Mouse (Mus musculus): Measurements from ENCODE around the gene Hand1. TPM values are rescaled to one million over a fixed set of nuclear protein-coding genes. Genes with fewer than 3 reads are reported as not detected.

Gene Hand1
- polyA plus RNA-seq, 1 experiment from 2014 or later: 0.67 TPM

GRCm38 (mm10) chr11:57787913-57788312, 44.7 kb downstream of the Hand1 start:
- no peaks in the 10 kb centered on the region for H3K4me1 ChIP-seq (ENCODE audit: control insufficient read depth, insufficient read depth, low read length)
- H3K9me3 ChIP-seq (ENCODE audit: control insufficient read depth, low read depth, low read length): no peaks in the 10 kb centered on the region
- H3K4me2 ChIP-seq (replicated peaks; ENCODE audit: low read depth, low read length): no peak overlapping the region
- no peak overlapping the region for H3K4me3 ChIP-seq (ENCODE audit: low read depth, low read length)
- WGBS: 47% methylated on average over 3 of the region's 3 CpGs
- H3K27me3 ChIP-seq (ENCODE audit: control insufficient read depth, insufficient read depth, low read length): no peaks in the 10 kb centered on the region
- no peaks in the 10 kb centered on the region; the same call in 1 of the 2 replicates for H3K36me3 ChIP-seq (ENCODE audit: control insufficient read depth, insufficient read depth, low read length)
- no peak overlapping the region for H3K27ac ChIP-seq (ENCODE audit: low read length)
- H3K9ac ChIP-seq (replicated peaks; ENCODE audit: low read depth, low read length): no peak overlapping the region
- ATAC-seq (ENCODE audit: insufficient number of reproducible peaks, insufficient read depth, low FRiP score, low read depth): no peak

- WGBS: 46% methylated on average over 18 of the region's 18 CpGs
- H3K4me2 ChIP-seq (replicated peaks; ENCODE audit: low read depth, low read length): no peak overlapping the region
- H3K4me1 ChIP-seq (ENCODE audit: control insufficient read depth, insufficient read depth, low read length): no peaks in the 10 kb centered on the region
- H3K9me3 ChIP-seq (ENCODE audit: control insufficient read depth, low read depth, low read length): no peaks in the 10 kb centered on the region
- H3K27ac ChIP-seq (ENCODE audit: low read length): no peak overlapping the region
- no peak for ATAC-seq (ENCODE audit: insufficient number of reproducible peaks, insufficient read depth, low FRiP score, low read depth)
- H3K9ac ChIP-seq (replicated peaks; ENCODE audit: low read depth, low read length): no peak overlapping the region
- H3K27me3 ChIP-seq (ENCODE audit: control insufficient read depth, insufficient read depth, low read length): no peaks in the 10 kb centered on the region
- no peaks in the 10 kb centered on the region; the same call in 1 of the 2 replicates for H3K36me3 ChIP-seq (ENCODE audit: control insufficient read depth, insufficient read depth, low read length)
- H3K4me3 ChIP-seq (ENCODE audit: low read depth, low read length): no peak overlapping the region
Measured at GRCm38 (mm10) chr11:57786616-57787418, 45.8 kb downstream of the Hand1 start.

GRCm38 (mm10) chr11:57779824-57780223, 52.8 kb downstream of the Hand1 start:
- no peaks in the 10 kb centered on the region for H3K27me3 ChIP-seq (ENCODE audit: control insufficient read depth, insufficient read depth, low read length)
- no peak overlapping the region for H3K9ac ChIP-seq (replicated peaks; ENCODE audit: low read depth, low read length)
- 75% methylated on average over 14 of the region's 14 CpGs for WGBS
- H3K9me3 ChIP-seq (ENCODE audit: control insufficient read depth, low read depth, low read length): no peaks in the 10 kb centered on the region
- no peak overlapping the region for H3K4me2 ChIP-seq (replicated peaks; ENCODE audit: low read depth, low read length)
- H3K36me3 ChIP-seq (ENCODE audit: control insufficient read depth, insufficient read depth, low read length): no peaks in the 10 kb centered on the region; the same call in 1 of the 2 replicates
- no peak for ATAC-seq (ENCODE audit: insufficient number of reproducible peaks, insufficient read depth, low FRiP score, low read depth)
- no peak overlapping the region for H3K27ac ChIP-seq (ENCODE audit: low read length)
- H3K4me1 ChIP-seq (ENCODE audit: control insufficient read depth, insufficient read depth, low read length): no peaks in the 10 kb centered on the region
- H3K4me3 ChIP-seq (ENCODE audit: low read depth, low read length): no peak overlapping the region

Other genes starting within 250 kb of the Hand1 start
- 8.4 and 11.5 TPM in 2 replicates for gene Galnt10, start 187.4 kb downstream of the Hand1 start, polyA plus RNA-seq (2014; fragmentation: Nextera tagmentation; extraction: Ambion mirVana)
- gene Sap30l, start 31.2 kb downstream of the Hand1 start, polyA plus RNA-seq (2014; fragmentation: Nextera tagmentation; extraction: Ambion mirVana): 8.4 and 10.3 TPM in 2 replicates
- gene Larp1, start 176.2 kb upstream of the Hand1 start, polyA plus RNA-seq (2014; fragmentation: Nextera tagmentation; extraction: Ambion mirVana): 23.9 and 24.1 TPM in 2 replicates

Data from stomach, embryonic 14.5 days (tissue).